Mouse (Mus musculus) thymus, postnatal 36 days (tissue): ENCODE measurements around the gene Cxcr5.
A peak's percentile ranks its signal among the peaks of the same experiment; 100 is the strongest.
"Not testable (repeated sequence)": the region's sequence is repeated elsewhere in the genome, so short reads cannot be mapped to it uniquely, and the experiment has no call there.

Experiments used
- DNase-seq, 2 experiments: peaks; one replicate each; pipeline ENCODE4 v3.0.0; 2022; ENCODE audit warnings: mixed read lengths in 2 of 2

The Cxcr5 gene

GRCm38 (mm10) chr9:44587262-44588160 is 25.8 kb upstream of the Cxcr5 start:
- DNase-seq: no peak

- no peak for DNase-seq
Measured at GRCm38 (mm10) chr9:44586640-44587261, 25.1 kb upstream of the Cxcr5 start.

- DNase-seq: peak in 1 of 2 experiments; percentile 35
Measured at GRCm38 (mm10) chr9:44582390-44582789, 20.7 kb upstream of the Cxcr5 start.

- peak; percentile 33 to 55 for DNase-seq
Measured at GRCm38 (mm10) chr9:44581423-44581822, 19.7 kb upstream of the Cxcr5 start.

- no peak for DNase-seq
Measured at GRCm38 (mm10) chr9:44580085-44580484, 18.4 kb upstream of the Cxcr5 start.

GRCm38 (mm10) chr9:44579392-44579791 is 17.7 kb upstream of the Cxcr5 start:
- peak; percentile 60 to 72 for DNase-seq

- not testable (repeated sequence) for DNase-seq
Measured at GRCm38 (mm10) chr9:44576046-44576445, 14.4 kb upstream of the Cxcr5 start.

- DNase-seq: no peak
Measured at GRCm38 (mm10) chr9:44575095-44575494, 13.4 kb upstream of the Cxcr5 start.

GRCm38 (mm10) chr9:44573306-44573705 is 11.6 kb upstream of the Cxcr5 start:
- no peak for DNase-seq

- no peak for DNase-seq
Measured at GRCm38 (mm10) chr9:44570939-44571382, 9.3 kb upstream of the Cxcr5 start.

- DNase-seq: peak in 1 of 2 experiments; percentile 19
Measured at GRCm38 (mm10) chr9:44568083-44568455, 6.4 kb upstream of the Cxcr5 start.

- DNase-seq: no peak
Measured at GRCm38 (mm10) chr9:44567338-44568082, 5.8 kb upstream of the Cxcr5 start.

GRCm38 (mm10) chr9:44565367-44565766 is 3.7 kb upstream of the Cxcr5 start:
- DNase-seq: no peak

GRCm38 (mm10) chr9:44562936-44563335 is 1.3 kb upstream of the Cxcr5 start:
- no peak for DNase-seq

GRCm38 (mm10) chr9:44552161-44552560 is 9.5 kb downstream of the Cxcr5 start:
- no peak for DNase-seq

- no peak for DNase-seq
Measured at GRCm38 (mm10) chr9:44551138-44551537, 10.5 kb downstream of the Cxcr5 start.

- DNase-seq: no peak
Measured at GRCm38 (mm10) chr9:44548412-44549152, 13.1 kb downstream of the Cxcr5 start.

GRCm38 (mm10) chr9:44544986-44545385 is 16.7 kb downstream of the Cxcr5 start:
- DNase-seq: no peak

GRCm38 (mm10) chr9:44542364-44542763 is 19.3 kb downstream of the Cxcr5 start:
- DNase-seq: no peak

GRCm38 (mm10) chr9:44540676-44541075 is 21.0 kb downstream of the Cxcr5 start:
- DNase-seq: no peak

GRCm38 (mm10) chr9:44539816-44540421 is 21.8 kb downstream of the Cxcr5 start:
- DNase-seq: peak; percentile 42 to 62
